Mouse (Mus musculus): ENCODE data around the gene Glyat. TPM values are rescaled to one million over a fixed set of nuclear protein-coding genes. Genes with fewer than 3 reads are reported as not detected.

The Glyat gene
- total RNA-seq, 2 experiments from 2014 or later = 0.23 TPM; not detected in 1

- DNase-seq (ENCODE audit: low spot score in 2 of 2) = no peak
These were observed 51.5 kb downstream of the Glyat start for GRCm38 (mm10) chr19:12684638-12685037.

GRCm38 (mm10) chr19:12685231-12685630, 52.1 kb downstream of the Glyat start:
- no peak for DNase-seq (ENCODE audit: low spot score in 2 of 2)

DNA sequence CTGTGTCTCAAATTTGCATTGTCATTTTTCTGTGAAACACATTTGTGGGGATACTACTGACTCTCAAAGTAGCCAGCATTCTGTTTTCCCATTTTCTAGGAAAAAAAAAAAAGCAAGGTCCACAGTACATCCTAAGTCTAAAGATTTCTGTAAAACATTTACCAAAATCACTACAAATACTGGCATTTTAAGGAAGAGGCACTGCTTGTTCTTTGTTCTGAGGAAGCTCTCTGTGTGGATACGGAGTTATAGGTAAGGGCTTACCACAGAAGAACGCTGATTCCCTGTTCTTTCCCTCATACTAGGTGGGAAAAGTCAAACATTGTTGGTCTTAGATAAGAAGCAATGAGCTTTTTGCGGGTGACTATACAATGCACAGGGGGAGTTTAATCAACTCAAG, 62.5 kb downstream of the Glyat start, which contains the start of gene Keg1:
Gene Keg1 (plus strand): TSS at position 197 of the 400 bp plus-strand sequence.
- no peak for DNase-seq (ENCODE audit: low spot score in 2 of 2)

GRCm38 (mm10) chr19:12696221-12696620, 63.1 kb downstream of the Glyat start:
- no peak for DNase-seq (ENCODE audit: low spot score in 2 of 2)

Other genes starting within 250 kb of the Glyat start
- not detected for gene Olfr1440, start 246.0 kb upstream of the Glyat start, total RNA-seq (2021)
- gene Olfr1441, start 215.9 kb upstream of the Glyat start, total RNA-seq (2021) = not detected
- gene Pfpl, start 205.4 kb upstream of the Glyat start, total RNA-seq (2021) = not detected
- 1 to 10 TPM; 4.6 to 4.8 TPM for gene Mpeg1, start 172.5 kb upstream of the Glyat start, total RNA-seq (2021)
- 10 to 100 TPM; 48.1 to 55.5 TPM for gene Dtx4, start 131.9 kb upstream of the Glyat start, total RNA-seq (2021)
- 1 to 10 TPM; 3.9 to 4.1 TPM for gene Fam111a, start 87.6 kb upstream of the Glyat start, total RNA-seq (2021)
- under 1 TPM; 0.29 to 0.30 TPM for gene Gm4952, start 33.3 kb upstream of the Glyat start, total RNA-seq (2021)
- gene Olfr1442, start 37.1 kb downstream of the Glyat start, total RNA-seq (2021) = not detected
- not detected for gene Olfr1443, start 44.8 kb downstream of the Glyat start, total RNA-seq (2021)
- not detected for gene Keg1, start 62.5 kb downstream of the Glyat start, total RNA-seq (2021)
- 1 to 10 TPM; 3.1 to 3.2 TPM for gene Cntf, start 132.3 kb downstream of the Glyat start, total RNA-seq (2021)
- 10 to 100 TPM; 78.6 to 82.9 TPM for gene Zfp91, start 162.8 kb downstream of the Glyat start, total RNA-seq (2021)
- gene Lpxn, start 162.9 kb downstream of the Glyat start, total RNA-seq (2021) = 1 to 10 TPM in 1 of 2 experiments, under 1 TPM in 1; 0.96 to 1.3 TPM
- not detected for gene Gm5244, start 213.4 kb downstream of the Glyat start, total RNA-seq (2021)
- not detected for gene Olfr1444, start 224.0 kb downstream of the Glyat start, total RNA-seq (2021)